Mouse (Mus musculus) E14TG2a.4 (cell line): Measurements from ENCODE around the gene Arpc3.

ENCODE experiments used
- CTCF ChIP-seq: conservative IDR thresholded peaks from 2 replicates; pipeline ENCODE4 v1.5.1; 2014; ENCODE audit warnings: low read length
- NANOG ChIP-seq: IDR thresholded peaks from 2 replicates; pipeline ENCODE4 v1.6.1; 2014; ENCODE audit warnings: borderline replicate concordance, low read length, mixed read lengths
- POU5F1 ChIP-seq: IDR thresholded peaks from 2 replicates; pipeline ENCODE4 v1.6.1; 2014; ENCODE audit warnings: low read length, borderline replicate concordance

GRCm38 (mm10) chr5:122445051-122445610 is 53.5 kb downstream of the Arpc3 start:
- TF ChIP-seq CTCF (no peak), POU5F1 (no peak), NANOG (no peak)
